Comparison of ENCODE assay signal across 12 mouse cellular contexts in genomic region chr6:115897117-115897516, GRCm38 (mm10). TPM values are rescaled to one million over a fixed set of nuclear protein-coding genes. Genes with fewer than 3 reads are reported as not detected.
DNase-seq lines count a peak whose midpoint lies in the region; ATAC-seq and TF ChIP-seq lines count a peak whose summit lies in the region.
"Had no signal": no experiment of that assay in that cellular context is flagged by ENCODE, and none has a peak within 500 bp of the region (broad histone marks: within the 10 kb centered on the region; RNA-seq: fewer than 3 reads in every experiment).

No protein-coding gene starts in this region.

- no peaks in the 10 kb centered on the region for H3K9me3 ChIP-seq in liver, postnatal 0 days (ENCODE audit: low read length)
- no peaks in the 10 kb centered on the region for H3K9me3 ChIP-seq in heart, embryonic 16.5 days (replicated peaks; ENCODE audit: control insufficient read depth, low read length)
- H3K9me3 ChIP-seq: limb, embryonic 15.5 days; neural tube, embryonic 12.5 days had no signal

- no peaks in the 10 kb centered on the region for H3K79me2 ChIP-seq in liver, adult 2 months (ENCODE audit: control insufficient read depth, insufficient read depth, low read length)

- no peak for TF ChIP-seq CTCF in liver, adult 2 months (IDR thresholded peaks at IDR 0.05; ENCODE audit: low read depth, low read length)
- no peak for TF ChIP-seq CTCF in liver, postnatal 0 days (IDR thresholded peaks at IDR 0.05; ENCODE audit: low read depth)

- H3K4me2 ChIP-seq in liver, postnatal 0 days (ENCODE audit: low read depth, low read length), result no peak overlapping the region
- no peak overlapping the region for H3K4me2 ChIP-seq in heart, embryonic 16.5 days (ENCODE audit: low read depth, low read length)
- H3K4me2 ChIP-seq: limb, embryonic 15.5 days; neural tube, embryonic 12.5 days had no signal

- no peak for TF ChIP-seq POLR2A in liver, adult 2 months (IDR thresholded peaks at IDR 0.05; ENCODE audit: extremely low read depth, insufficient read depth, low read length)

- no peak overlapping the region for H3K4me3 ChIP-seq in liver, adult 2 months (ENCODE audit: insufficient read depth, low read depth, low read length)
- no peak overlapping the region for H3K4me3 ChIP-seq in liver, postnatal 0 days (ENCODE audit: low read depth, low read length)
- H3K4me3 ChIP-seq in brown adipose tissue, adult 24 weeks (ENCODE audit: insufficient read depth, low read depth, low read length), result no peak overlapping the region
- no peak overlapping the region for H3K4me3 ChIP-seq in heart, embryonic 16.5 days (ENCODE audit: low read length)
- H3K4me3 ChIP-seq: limb, embryonic 15.5 days; neural tube, embryonic 12.5 days had no signal

- H3K9ac ChIP-seq in liver, adult 2 months (ENCODE audit: low read depth, low read length), result no peak overlapping the region
- H3K9ac ChIP-seq in liver, postnatal 0 days (replicated peaks), result no peak overlapping the region
- no peak overlapping the region for H3K9ac ChIP-seq in heart, embryonic 16.5 days (ENCODE audit: low read length)
- H3K9ac ChIP-seq: limb, embryonic 15.5 days; neural tube, embryonic 12.5 days had no signal

- DNase-seq in liver, adult 2 months (ENCODE audit: extremely low read depth, low read depth, low spot score), result peak; percentile 65
- no peak for DNase-seq in liver, postnatal 0 days
- DNase-seq in yolk sac, embryonic 10.5 days (ENCODE audit: low spot score), result no peak
- no peak for DNase-seq in frontal cortex, postnatal 36 days (ENCODE audit: low spot score in 2 of 2)
- DNase-seq: cerebellum, postnatal 36 days; kidney, postnatal 36 days had no signal

- no peak overlapping the region for H3K27ac ChIP-seq in liver, adult 2 months (replicated peaks; ENCODE audit: insufficient read depth, low read depth, low read length)
- H3K27ac ChIP-seq in liver, postnatal 0 days (ENCODE audit: low read depth), result no peak overlapping the region
- peak overlapping the region; percentile 58 for H3K27ac ChIP-seq in brown adipose tissue, adult 24 weeks (replicated peaks; ENCODE audit: low read depth, low read length)
- H3K27ac ChIP-seq in heart, embryonic 16.5 days (ENCODE audit: low read length), result peak overlapping the region; percentile 12; the same call in 1 of the 2 replicates
- H3K27ac ChIP-seq: limb, embryonic 15.5 days; neural tube, embryonic 12.5 days had no signal

- H3K4me1 ChIP-seq in liver, adult 2 months (ENCODE audit: control insufficient read depth, insufficient read depth, low read length), result peaks cover 7% of the 10 kb centered on the region; the same call in 1 of the 2 replicates
- H3K4me1 ChIP-seq in liver, postnatal 0 days (ENCODE audit: insufficient read depth), result peaks cover 6% of the 10 kb centered on the region
- peaks cover 23% of the 10 kb centered on the region for H3K4me1 ChIP-seq in brown adipose tissue, adult 24 weeks (ENCODE audit: control insufficient read depth, insufficient read depth, insufficient read length, low read length)
- H3K4me1 ChIP-seq in heart, embryonic 16.5 days (ENCODE audit: control insufficient read depth, insufficient read depth, low read length), result peaks cover 11% of the 10 kb centered on the region

- ATAC-seq in liver, postnatal 0 days, result no peak
- no peak for ATAC-seq in heart, embryonic 16.5 days (replicated peaks; ENCODE audit: extremely low read depth, insufficient read depth, low FRiP score)
- peak; percentile 59 for ATAC-seq in megakaryocyte progenitor cell, adult 5-6 weeks (replicated peaks; ENCODE audit: poor library complexity)

- TF ChIP-seq EP300 in liver, postnatal 0 days (IDR thresholded peaks at IDR 0.05; ENCODE audit: low read depth), result no peak

- H3K27me3 ChIP-seq in liver, adult 2 months (ENCODE audit: control insufficient read depth, insufficient read depth, low read length), result no peaks in the 10 kb centered on the region
- H3K27me3 ChIP-seq in liver, postnatal 0 days (ENCODE audit: insufficient read depth, low read length), result no peaks in the 10 kb centered on the region
- H3K27me3 ChIP-seq in heart, embryonic 16.5 days (ENCODE audit: control insufficient read depth, insufficient read depth, low read length), result no peaks in the 10 kb centered on the region
- H3K27me3 ChIP-seq: limb, embryonic 15.5 days; neural tube, embryonic 12.5 days had no signal

- no peaks in the 10 kb centered on the region for H3K36me3 ChIP-seq in liver, adult 2 months (ENCODE audit: control insufficient read depth, insufficient read depth, low read length)
- no peaks in the 10 kb centered on the region for H3K36me3 ChIP-seq in liver, postnatal 0 days (replicated peaks; ENCODE audit: insufficient read depth, low read length)
- H3K36me3 ChIP-seq in heart, embryonic 16.5 days (ENCODE audit: control insufficient read depth, insufficient read depth), result no peaks in the 10 kb centered on the region; the same call in 1 of the 2 replicates

- 48% methylated on average over 4 of the region's 4 CpGs for WGBS in liver, adult 2 months
- 33% methylated on average over 4 of the region's 4 CpGs for WGBS in liver, postnatal 0 days (ENCODE audit: insufficient replicate concordance)
- WGBS in heart, embryonic 16.5 days, result 46% methylated on average over 4 of the region's 4 CpGs

RNA-seq across cellular contexts. Expression of gene Rho, which starts 34.4 kb away (rescaled TPM):
- total RNA-seq in liver, adult 2 months (2014; rRNA removed), result not detected in 2 replicates
- polyA plus RNA-seq in liver, adult 2 months (2012; rRNA removed), result 0.04 TPM in 1 of 2 replicates, not detected in the other
- not detected in 2 replicates for polyA plus RNA-seq in liver, postnatal 0 days (2015; fragmentation: Nextera tagmentation; extraction: Ambion mirVana)
- not detected in 2 replicates for polyA plus RNA-seq in brown adipose tissue, adult 24 weeks (2012; ENCODE audit: insufficient read depth, insufficient read length, missing spikeins)
- polyA plus RNA-seq in heart, embryonic 16.5 days (2015; fragmentation: Nextera tagmentation; extraction: Ambion mirVana), result 0.16 TPM in 1 of 2 replicates, not detected in the other
- 0.15 TPM in 1 of 2 replicates, not detected in the other for total RNA-seq in megakaryocyte progenitor cell, adult 5-6 weeks (2015)
- total RNA-seq in megakaryocyte progenitor cell, adult 5-6 weeks (2017), result 0.34 TPM in 1 of 2 replicates, not detected in the other

RNA-seq across cellular contexts. Expression of gene Ift122, which starts 43.8 kb away (rescaled TPM):
- total RNA-seq in liver, adult 2 months (2014; rRNA removed), result 3.0 and 3.6 TPM in 2 replicates
- 2.0 TPM in 2 replicates for polyA plus RNA-seq in liver, adult 2 months (2012; rRNA removed)
- polyA plus RNA-seq in liver, postnatal 0 days (2015; fragmentation: Nextera tagmentation; extraction: Ambion mirVana), result 1.2 and 1.6 TPM in 2 replicates
- polyA plus RNA-seq in brown adipose tissue, adult 24 weeks (2012; ENCODE audit: insufficient read depth, insufficient read length, missing spikeins), result 2.0 and 3.7 TPM in 2 replicates
- polyA plus RNA-seq in heart, embryonic 16.5 days (2015; fragmentation: Nextera tagmentation; extraction: Ambion mirVana), result 21.4 and 23.0 TPM in 2 replicates
- total RNA-seq in megakaryocyte progenitor cell, adult 5-6 weeks (2015), result 1.7 and 1.8 TPM in 2 replicates
- 3.2 and 3.9 TPM in 2 replicates for total RNA-seq in megakaryocyte progenitor cell, adult 5-6 weeks (2017)

RNA-seq across cellular contexts. Expression of gene Mbd4, which starts 43.9 kb away (rescaled TPM):
- total RNA-seq in liver, adult 2 months (2014; rRNA removed), result 1.1 and 1.8 TPM in 2 replicates
- polyA plus RNA-seq in liver, adult 2 months (2012; rRNA removed), result 0.21 and 0.31 TPM in 2 replicates
- polyA plus RNA-seq in liver, postnatal 0 days (2015; fragmentation: Nextera tagmentation; extraction: Ambion mirVana), result 4.1 and 4.6 TPM in 2 replicates
- 0.48 and 1.0 TPM in 2 replicates for polyA plus RNA-seq in brown adipose tissue, adult 24 weeks (2012; ENCODE audit: insufficient read depth, insufficient read length, missing spikeins)
- polyA plus RNA-seq in heart, embryonic 16.5 days (2015; fragmentation: Nextera tagmentation; extraction: Ambion mirVana), result 10.2 and 12.5 TPM in 2 replicates
- 10.4 and 12.3 TPM in 2 replicates for total RNA-seq in megakaryocyte progenitor cell, adult 5-6 weeks (2015)
- total RNA-seq in megakaryocyte progenitor cell, adult 5-6 weeks (2017), result 19.7 and 25.9 TPM in 2 replicates

RNA-seq across cellular contexts. Expression of gene H1foo, which starts 47.6 kb away (rescaled TPM):
- total RNA-seq in liver, adult 2 months (2014; rRNA removed), result not detected in 2 replicates
- not detected in 2 replicates for polyA plus RNA-seq in liver, adult 2 months (2012; rRNA removed)
- not detected in 2 replicates for polyA plus RNA-seq in liver, postnatal 0 days (2015; fragmentation: Nextera tagmentation; extraction: Ambion mirVana)
- polyA plus RNA-seq in brown adipose tissue, adult 24 weeks (2012; ENCODE audit: insufficient read depth, insufficient read length, missing spikeins), result not detected in 2 replicates
- not detected in 2 replicates for polyA plus RNA-seq in heart, embryonic 16.5 days (2015; fragmentation: Nextera tagmentation; extraction: Ambion mirVana)
- total RNA-seq in megakaryocyte progenitor cell, adult 5-6 weeks (2015), result not detected in 2 replicates
- not detected in 2 replicates for total RNA-seq in megakaryocyte progenitor cell, adult 5-6 weeks (2017)
- polyA plus RNA-seq: limb, embryonic 15.5 days; neural tube, embryonic 12.5 days; spleen, adult 2 months had no signal

RNA-seq across cellular contexts. Expression of gene Efcab12, which starts 58.9 kb away (rescaled TPM):
- total RNA-seq in liver, adult 2 months (2014; rRNA removed), result 0.07 and 0.09 TPM in 2 replicates
- polyA plus RNA-seq in liver, adult 2 months (2012; rRNA removed), result 0.05 and 0.11 TPM in 2 replicates
- 0.11 TPM in 1 of 2 replicates, not detected in the other for polyA plus RNA-seq in liver, postnatal 0 days (2015; fragmentation: Nextera tagmentation; extraction: Ambion mirVana)
- polyA plus RNA-seq in brown adipose tissue, adult 24 weeks (2012; ENCODE audit: insufficient read depth, insufficient read length, missing spikeins), result 0.46 TPM in 1 of 2 replicates, not detected in the other
- polyA plus RNA-seq in heart, embryonic 16.5 days (2015; fragmentation: Nextera tagmentation; extraction: Ambion mirVana), result 0.51 and 0.59 TPM in 2 replicates
- total RNA-seq in megakaryocyte progenitor cell, adult 5-6 weeks (2015), result 0.20 TPM in 2 replicates
- 0.42 TPM in 1 of 2 replicates, not detected in the other for total RNA-seq in megakaryocyte progenitor cell, adult 5-6 weeks (2017)

Comparison
In these comparisons a context has a peak if more than half of its experiments do, and no peak if none do; other contexts are left out.
1. H3K27ac ChIP-seq: peak in brown adipose tissue, adult 24 weeks (single experiment) and heart, embryonic 16.5 days (single experiment); none in liver, adult 2 months (single experiment) and liver, postnatal 0 days (single experiment).